Mouse (Mus musculus): ENCODE data around the gene Fbxw11. TPM values are rescaled to one million over a fixed set of nuclear protein-coding genes. Genes with fewer than 3 reads are reported as not detected.
"Not testable (repeated sequence)": the region's sequence is repeated elsewhere in the genome, so short reads cannot be mapped to it uniquely, and the experiment has no call there.

Gene Fbxw11
- polyA plus RNA-seq, 1 experiment from 2014 or later = 65.7 TPM

DNA sequence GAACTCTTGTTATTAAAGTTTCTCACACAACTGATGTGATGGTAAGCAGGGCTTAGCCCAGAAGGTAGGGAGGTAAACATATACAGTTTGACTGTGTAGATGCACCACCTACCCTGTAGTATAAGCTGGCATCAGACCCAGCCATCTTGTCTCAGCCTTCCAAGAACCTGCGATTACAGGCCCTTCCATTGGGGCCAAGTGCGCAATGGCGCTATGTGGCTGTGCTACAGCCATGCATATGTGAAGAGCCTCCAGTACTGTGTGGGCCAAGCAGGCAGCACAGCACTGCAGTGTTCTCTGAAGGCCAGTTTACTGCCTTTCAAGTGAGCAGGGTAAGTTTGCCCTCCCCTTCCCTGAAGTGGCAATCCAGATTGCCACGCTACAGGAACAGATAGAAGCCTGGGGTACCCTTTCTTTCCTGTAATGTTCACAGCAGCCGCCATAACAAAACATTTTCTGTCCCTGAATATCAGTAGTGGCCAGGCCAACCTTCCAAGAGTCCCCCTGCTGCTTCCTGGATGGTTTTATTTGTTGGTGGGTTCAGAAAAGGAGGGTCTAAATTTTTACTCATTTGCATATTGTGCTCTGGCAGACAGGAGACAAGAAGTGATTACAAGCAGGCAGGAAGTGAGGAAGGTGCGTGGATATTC lies 61.8 kb downstream of the Fbxw11 start:
- no peak for ATAC-seq
- 85% methylated on average over 6 of the region's 6 CpGs for WGBS
- Histone ChIP-seq H3K36me3 (no peaks in the 10 kb centered on the region), H3K27ac (no peak overlapping the region), H3K9me3 (no peaks in the 10 kb centered on the region), H3K4me2 (replicated peaks) (no peak overlapping the region), H3K4me3 (replicated peaks) (no peak overlapping the region), H3K9ac (no peak overlapping the region), H3K27me3 (replicated peaks) (no peaks in the 10 kb centered on the region), H3K4me1 (replicated peaks) (peaks cover 9% of the 10 kb centered on the region; the same call in 1 of the 2 replicates)

- ATAC-seq = no peak
- H3K4me2 ChIP-seq (replicated peaks) = no peak overlapping the region
- no peak overlapping the region for H3K4me3 ChIP-seq (replicated peaks)
- H3K27me3 ChIP-seq (replicated peaks) = no peaks in the 10 kb centered on the region
- no peaks in the 10 kb centered on the region for H3K36me3 ChIP-seq
- H3K9ac ChIP-seq = no peak overlapping the region
- no peaks in the 10 kb centered on the region for H3K9me3 ChIP-seq
- H3K4me1 ChIP-seq (replicated peaks) = peaks cover 9% of the 10 kb centered on the region; the same call in 1 of the 2 replicates
- 75% methylated on average over 4 of the region's 4 CpGs for WGBS
- H3K27ac ChIP-seq = no peak overlapping the region
Observed at GRCm38 (mm10) chr11:32706406-32706993, 64.0 kb downstream of the Fbxw11 start.

DNA sequence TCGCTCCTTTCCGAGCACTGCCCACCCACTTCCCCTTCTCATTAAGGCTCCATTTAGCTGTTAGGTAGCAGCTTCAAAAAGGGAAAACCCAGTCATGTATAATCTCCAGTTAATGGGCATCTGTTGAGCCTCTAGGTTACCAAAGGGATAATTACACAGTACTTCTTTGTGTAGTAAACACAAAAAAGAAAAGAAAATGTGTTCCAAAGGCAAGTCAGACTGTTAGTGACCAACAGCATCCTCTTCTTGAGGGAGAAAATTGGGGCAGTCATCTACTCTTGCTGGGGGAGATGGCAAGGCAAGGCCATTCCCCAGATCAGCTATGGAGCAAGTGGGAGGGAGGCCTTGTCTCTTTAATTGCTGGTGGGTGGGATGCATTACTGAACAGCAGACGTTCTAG lies 65.0 kb downstream of the Fbxw11 start:
- no peak overlapping the region for H3K27ac ChIP-seq
- ATAC-seq = no peak
- H3K4me2 ChIP-seq (replicated peaks) = no peak overlapping the region
- no peaks in the 10 kb centered on the region for H3K36me3 ChIP-seq
- H3K4me3 ChIP-seq (replicated peaks) = no peak overlapping the region
- peaks cover 9% of the 10 kb centered on the region; the same call in 1 of the 2 replicates for H3K4me1 ChIP-seq (replicated peaks)
- WGBS = 65% methylated on average over 3 of the region's 3 CpGs
- H3K9ac ChIP-seq = no peak overlapping the region; the same call in 1 of the 2 replicates
- no peaks in the 10 kb centered on the region for H3K27me3 ChIP-seq (replicated peaks)
- no peaks in the 10 kb centered on the region for H3K9me3 ChIP-seq

- no peaks in the 10 kb centered on the region for H3K9me3 ChIP-seq
- peaks cover 9% of the 10 kb centered on the region; the same call in 1 of the 2 replicates for H3K4me1 ChIP-seq (replicated peaks)
- H3K27me3 ChIP-seq (replicated peaks) = no peaks in the 10 kb centered on the region
- no peak overlapping the region for H3K27ac ChIP-seq
- no peaks in the 10 kb centered on the region; the same call in 1 of the 2 replicates for H3K36me3 ChIP-seq
- H3K4me2 ChIP-seq (replicated peaks) = no peak overlapping the region
- no peak overlapping the region for H3K4me3 ChIP-seq (replicated peaks)
- ATAC-seq = no peak; the same call in 1 of the 2 replicates
- 72% methylated on average over 14 of the region's 14 CpGs for WGBS
- H3K9ac ChIP-seq = no peak overlapping the region
Observed at GRCm38 (mm10) chr11:32708739-32709501, 66.4 kb downstream of the Fbxw11 start.

GRCm38 (mm10) chr11:32709563-32709962 lies 67.0 kb downstream of the Fbxw11 start:
- Histone ChIP-seq H3K36me3 (no peaks in the 10 kb centered on the region; the same call in 1 of the 2 replicates), H3K9me3 (no peaks in the 10 kb centered on the region), H3K4me1 (replicated peaks) (peaks cover 9% of the 10 kb centered on the region; the same call in 1 of the 2 replicates), H3K4me3 (replicated peaks) (no peak overlapping the region), H3K27ac (no peak overlapping the region), H3K9ac (no peak overlapping the region), H3K4me2 (replicated peaks) (no peak overlapping the region), H3K27me3 (replicated peaks) (no peaks in the 10 kb centered on the region)
- ATAC-seq = no peak
- 11% methylated on average over 1 of the region's 1 CpGs for WGBS

- 60% methylated on average over 5 of the region's 5 CpGs for WGBS
- Histone ChIP-seq H3K9me3 (no peaks in the 10 kb centered on the region), H3K4me2 (replicated peaks) (no peak overlapping the region), H3K9ac (no peak overlapping the region), H3K4me1 (replicated peaks) (peaks cover under 1% of the 10 kb centered on the region; the same call in 1 of the 2 replicates), H3K27me3 (replicated peaks) (no peaks in the 10 kb centered on the region), H3K27ac (no peak overlapping the region), H3K36me3 (no peaks in the 10 kb centered on the region; the same call in 1 of the 2 replicates), H3K4me3 (replicated peaks) (no peak overlapping the region)
- ATAC-seq = no peak
Observed at GRCm38 (mm10) chr11:32714230-32714629, 71.7 kb downstream of the Fbxw11 start.

- WGBS = 87% methylated on average over 2 of the region's 2 CpGs
- no peak for ATAC-seq
- no peaks in the 10 kb centered on the region for H3K4me1 ChIP-seq (replicated peaks)
- no peak overlapping the region for H3K9ac ChIP-seq
- no peaks in the 10 kb centered on the region for H3K27me3 ChIP-seq (replicated peaks)
- no peak overlapping the region for H3K4me2 ChIP-seq (replicated peaks)
- no peak overlapping the region for H3K4me3 ChIP-seq (replicated peaks)
- H3K27ac ChIP-seq = no peak overlapping the region
- no peaks in the 10 kb centered on the region; the same call in 1 of the 2 replicates for H3K36me3 ChIP-seq
- H3K9me3 ChIP-seq = no peaks in the 10 kb centered on the region
Observed at GRCm38 (mm10) chr11:32714896-32715295, 72.4 kb downstream of the Fbxw11 start.

DNA sequence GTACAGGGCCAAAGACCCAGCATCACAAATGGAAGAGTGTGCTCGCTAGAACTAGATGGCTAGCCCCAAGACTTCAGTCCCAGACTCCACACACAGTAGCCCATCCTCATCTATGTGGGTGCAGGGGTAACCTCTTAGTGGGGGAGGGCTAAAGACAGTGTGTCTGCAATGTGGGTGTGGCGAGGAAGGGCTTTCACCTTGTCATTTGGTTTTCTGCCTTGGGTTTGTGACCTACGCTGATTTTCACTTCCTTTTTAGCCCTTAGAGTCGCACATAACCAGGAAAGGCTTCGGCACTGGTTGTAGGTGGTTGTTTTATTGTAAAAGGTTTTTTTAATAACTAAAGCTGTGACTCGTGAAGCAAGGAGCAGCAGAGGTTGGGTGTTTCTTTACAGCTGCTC lies 73.0 kb downstream of the Fbxw11 start:
- H3K4me2 ChIP-seq (replicated peaks) = no peak overlapping the region
- H3K9me3 ChIP-seq = no peaks in the 10 kb centered on the region
- ATAC-seq = no peak
- H3K27ac ChIP-seq = no peak overlapping the region
- no peaks in the 10 kb centered on the region; the same call in 1 of the 2 replicates for H3K4me1 ChIP-seq (replicated peaks)
- H3K36me3 ChIP-seq = no peaks in the 10 kb centered on the region; the same call in 1 of the 2 replicates
- no peak overlapping the region for H3K4me3 ChIP-seq (replicated peaks)
- H3K9ac ChIP-seq = no peak overlapping the region
- 71% methylated on average over 6 of the region's 6 CpGs for WGBS
- no peaks in the 10 kb centered on the region for H3K27me3 ChIP-seq (replicated peaks)

DNA sequence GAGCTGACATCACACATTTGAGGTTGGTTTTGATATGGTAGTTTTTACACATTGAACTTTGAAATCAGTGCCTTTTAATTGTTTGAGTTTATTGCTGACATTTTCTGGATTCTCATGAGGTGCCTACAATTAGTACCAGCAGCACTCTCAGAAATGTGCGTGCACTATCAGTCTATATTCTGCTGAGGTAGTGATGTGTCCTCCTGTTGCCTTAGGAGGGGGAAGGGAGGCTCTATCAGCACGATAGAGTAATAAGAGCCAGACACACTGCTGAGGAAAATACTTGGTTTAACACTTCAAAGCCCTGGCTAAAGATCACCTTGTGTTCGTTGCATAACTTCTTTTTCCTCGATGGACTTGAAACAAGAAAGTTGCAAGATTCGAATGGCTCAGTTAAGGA lies 73.4 kb downstream of the Fbxw11 start:
- peak; percentile 54 for ATAC-seq
- Histone ChIP-seq H3K4me1 (replicated peaks) (no peaks in the 10 kb centered on the region; the same call in 1 of the 2 replicates), H3K9me3 (no peaks in the 10 kb centered on the region), H3K36me3 (no peaks in the 10 kb centered on the region; the same call in 1 of the 2 replicates), H3K27me3 (replicated peaks) (no peaks in the 10 kb centered on the region), H3K4me3 (replicated peaks) (no peak overlapping the region), H3K4me2 (replicated peaks) (no peak overlapping the region), H3K9ac (no peak overlapping the region), H3K27ac (no peak overlapping the region)
- 66% methylated on average over 5 of the region's 5 CpGs for WGBS

DNA sequence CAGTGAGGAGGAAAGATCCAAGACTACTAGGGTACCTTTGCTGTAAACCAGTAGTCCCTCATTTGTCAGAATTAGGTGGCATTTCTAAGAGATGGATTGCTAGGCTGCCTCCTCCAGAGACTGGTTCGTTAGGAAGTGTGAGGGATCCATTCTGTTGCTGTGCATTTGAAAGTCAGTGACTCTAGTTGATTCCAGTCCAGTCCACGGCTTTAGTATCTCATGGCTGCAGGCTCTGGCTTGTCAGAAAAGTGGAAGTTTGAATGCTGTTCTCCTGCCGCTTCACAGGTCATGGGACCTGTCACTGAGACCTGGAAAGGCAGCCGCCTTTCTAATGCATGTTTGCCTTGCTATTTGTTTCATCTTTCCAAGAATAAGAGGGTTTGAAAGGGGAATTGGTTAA lies 74.4 kb downstream of the Fbxw11 start:
- WGBS = 83% methylated on average over 4 of the region's 4 CpGs
- no peaks in the 10 kb centered on the region for H3K27me3 ChIP-seq (replicated peaks)
- no peak overlapping the region for H3K4me3 ChIP-seq (replicated peaks)
- no peaks in the 10 kb centered on the region for H3K9me3 ChIP-seq
- no peak for ATAC-seq
- H3K9ac ChIP-seq = no peak overlapping the region
- H3K4me1 ChIP-seq (replicated peaks) = no peaks in the 10 kb centered on the region; the same call in 1 of the 2 replicates
- H3K27ac ChIP-seq = no peak overlapping the region
- no peaks in the 10 kb centered on the region; the same call in 1 of the 2 replicates for H3K36me3 ChIP-seq
- H3K4me2 ChIP-seq (replicated peaks) = no peak overlapping the region

- H3K27me3 ChIP-seq (replicated peaks); ATAC-seq; H3K27ac ChIP-seq; H3K36me3 ChIP-seq; H3K4me3 ChIP-seq (replicated peaks); H3K4me2 ChIP-seq (replicated peaks); H3K4me1 ChIP-seq (replicated peaks); H3K9ac ChIP-seq; H3K9me3 ChIP-seq: not testable (repeated sequence)
- 92% methylated on average over 9 of the region's 9 CpGs for WGBS
Observed at GRCm38 (mm10) chr11:32717711-32718110, 75.2 kb downstream of the Fbxw11 start.

DNA sequence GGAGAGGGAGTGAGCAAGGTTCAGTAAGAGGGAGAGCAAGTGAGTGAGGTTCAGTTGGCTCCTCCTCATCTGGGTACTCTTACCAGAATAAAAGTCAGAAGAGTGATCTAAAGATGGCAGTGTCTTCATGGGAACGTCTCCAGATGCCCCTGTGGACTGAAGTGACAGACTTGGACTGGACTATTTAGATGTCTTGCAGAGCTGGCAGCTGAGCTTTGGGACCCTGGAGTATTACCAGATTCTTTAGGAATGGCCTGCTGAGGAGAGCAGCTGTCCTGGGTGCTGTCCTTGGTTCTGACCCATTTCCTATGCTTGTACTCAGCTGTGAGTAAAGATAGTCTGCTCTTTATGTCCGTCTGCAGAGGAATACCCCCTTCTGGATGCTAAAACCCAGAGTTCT lies 75.8 kb downstream of the Fbxw11 start:
- Histone ChIP-seq H3K4me3 (replicated peaks) (no peak overlapping the region), H3K27ac (no peak overlapping the region), H3K27me3 (replicated peaks) (no peaks in the 10 kb centered on the region), H3K4me1 (replicated peaks) (no peaks in the 10 kb centered on the region; the same call in 1 of the 2 replicates), H3K9me3 (no peaks in the 10 kb centered on the region), H3K9ac (no peak overlapping the region), H3K36me3 (no peaks in the 10 kb centered on the region; the same call in 1 of the 2 replicates), H3K4me2 (replicated peaks) (no peak overlapping the region)
- WGBS = 51% methylated on average over 2 of the region's 2 CpGs
- no peak for ATAC-seq
